Mouse (Mus musculus) A20 (cell line): Measurements from ENCODE around the gene Cdk8.

Experiments used
- DNase-seq: peaks from one replicate; pipeline ENCODE4 v3.0.0-alpha.2; 2011; ENCODE audit warnings: low read depth, low spot score

The Cdk8 gene

GRCm38 (mm10) chr5:146318051-146318450 is 87.0 kb downstream of the Cdk8 start:
- DNase-seq = no peak

GRCm38 (mm10) chr5:146318461-146318860 is 87.4 kb downstream of the Cdk8 start:
- DNase-seq = no peak

- DNase-seq = no peak
These were observed 97.9 kb downstream of the Cdk8 start for GRCm38 (mm10) chr5:146328941-146329340.

- DNase-seq = no peak
These were observed 98.5 kb downstream of the Cdk8 start for GRCm38 (mm10) chr5:146329541-146329940.

- DNase-seq = peak; percentile 66
These were observed 99.2 kb downstream of the Cdk8 start for GRCm38 (mm10) chr5:146330031-146330764.

- no peak for DNase-seq
These were observed 99.7 kb downstream of the Cdk8 start for GRCm38 (mm10) chr5:146330765-146331115.

GRCm38 (mm10) chr5:146331131-146331530 is 100.1 kb downstream of the Cdk8 start:
- no peak for DNase-seq

GRCm38 (mm10) chr5:146332541-146332940 is 101.5 kb downstream of the Cdk8 start:
- DNase-seq = no peak

- no peak for DNase-seq
These were observed 103.4 kb downstream of the Cdk8 start for GRCm38 (mm10) chr5:146334410-146334809.

- no peak for DNase-seq
These were observed 107.0 kb downstream of the Cdk8 start for GRCm38 (mm10) chr5:146338064-146338463.

- DNase-seq = no peak
These were observed 109.0 kb downstream of the Cdk8 start for GRCm38 (mm10) chr5:146340037-146340436.

GRCm38 (mm10) chr5:146344911-146345686 is 114.1 kb downstream of the Cdk8 start:
- DNase-seq = no peak

GRCm38 (mm10) chr5:146347081-146347480 is 116.1 kb downstream of the Cdk8 start:
- peak; percentile 31 for DNase-seq

- DNase-seq = no peak
These were observed 118.2 kb downstream of the Cdk8 start for GRCm38 (mm10) chr5:146349183-146349582.

- no peak for DNase-seq
These were observed 119.8 kb downstream of the Cdk8 start for GRCm38 (mm10) chr5:146350784-146351183.

- DNase-seq = no peak
These were observed 121.0 kb downstream of the Cdk8 start for GRCm38 (mm10) chr5:146352006-146352405.
